In genomic region chr19:7495221-7496038, GRCm38 (mm10) we compare ENCODE assay signal across 8 mouse cellular contexts. TPM values are rescaled to one million over a fixed set of nuclear protein-coding genes. Genes with fewer than 3 reads are reported as not detected.
A peak's percentile ranks its signal among the peaks of the same experiment; 100 is the strongest.
DNase-seq lines count a peak whose midpoint lies in the region; ATAC-seq and TF ChIP-seq lines count a peak whose summit lies in the region.

No protein-coding gene starts in this region.

- H3K4me2 ChIP-seq in midbrain, embryonic 11.5 days: peak overlapping the region; percentile 74

- 52% methylated on average over 14 of the region's 14 CpGs for WGBS in hindbrain, embryonic 10.5 days
- 53% methylated on average over 14 of the region's 14 CpGs for WGBS in midbrain, embryonic 11.5 days

- no peak for TF ChIP-seq CTCF in layer of hippocampus, adult 2 months (conservative IDR thresholded peaks at IDR 0.05)

- H3K27ac ChIP-seq in layer of hippocampus, adult 2 months: peak overlapping the region; percentile 99
- peak overlapping the region; percentile 94; the same call in 1 of the 2 replicates for H3K27ac ChIP-seq in hindbrain, embryonic 10.5 days
- H3K27ac ChIP-seq in midbrain, embryonic 11.5 days (ENCODE audit: low read depth, low read length): no peak overlapping the region

- no peaks in the 10 kb centered on the region for H3K27me3 ChIP-seq in hindbrain, embryonic 10.5 days (ENCODE audit: insufficient read depth, poor library complexity, severe bottlenecking)
- no peaks in the 10 kb centered on the region for H3K27me3 ChIP-seq in midbrain, embryonic 11.5 days (ENCODE audit: control insufficient read depth, insufficient read depth, low read length)

- H3K36me3 ChIP-seq in hindbrain, embryonic 10.5 days: no peaks in the 10 kb centered on the region
- H3K36me3 ChIP-seq in midbrain, embryonic 11.5 days (ENCODE audit: control insufficient read depth, insufficient read depth, low read length): no peaks in the 10 kb centered on the region

- H3K4me3 ChIP-seq in layer of hippocampus, adult 2 months: peak overlapping the region; percentile 89
- peak overlapping the region; percentile 65 for H3K4me3 ChIP-seq in hindbrain, embryonic 10.5 days
- peak overlapping the region; percentile 43 for H3K4me3 ChIP-seq in midbrain, embryonic 11.5 days (ENCODE audit: low read depth, low read length)

- DNase-seq in layer of hippocampus, adult 2 months (ENCODE audit: low spot score in 2 of 2): no peak
- no peak for DNase-seq in layer of hippocampus, adult 8-10 months (ENCODE audit: low spot score in 2 of 2)
- DNase-seq in T-cell, adult 2 months (ENCODE audit: low spot score): peak; percentile 7
- no peak for DNase-seq in hindbrain, embryonic 10.5 days (ENCODE audit: low spot score)
- peak; percentile 89 for DNase-seq in midbrain, embryonic 11.5 days (ENCODE audit: low spot score, missing footprints)
- no peak for DNase-seq in urinary bladder, postnatal 25 days (ENCODE audit: low spot score)
- DNase-seq in gastrocnemius, adult 18-20 months (ENCODE audit: low spot score): no peak
- no peak for DNase-seq in left cerebral cortex, adult 18-20 months (ENCODE audit: low spot score in 2 of 2)

- peak overlapping the region; percentile 75; the same call in 1 of the 2 replicates for H3K9ac ChIP-seq in midbrain, embryonic 11.5 days (ENCODE audit: low read length)

- peaks cover 17% of the 10 kb centered on the region for H3K4me1 ChIP-seq in hindbrain, embryonic 10.5 days (replicated peaks)
- H3K4me1 ChIP-seq in midbrain, embryonic 11.5 days (ENCODE audit: control insufficient read depth, insufficient read depth, low read length): no peaks in the 10 kb centered on the region

- no peaks in the 10 kb centered on the region for H3K9me3 ChIP-seq in hindbrain, embryonic 10.5 days
- H3K9me3 ChIP-seq in midbrain, embryonic 11.5 days (ENCODE audit: control insufficient read depth, low read length): no peaks in the 10 kb centered on the region

- no peak for ATAC-seq in midbrain, embryonic 11.5 days (ENCODE audit: low FRiP score)

RNA-seq across cellular contexts. Expression of gene Atl3, which starts 1.6 kb away (rescaled TPM):
- 10 to 100 TPM; 20.5 to 23.0 TPM for total RNA-seq in layer of hippocampus, adult 2 months (2021)
- 10 to 100 TPM; 24.8 to 27.1 (median 26.2) TPM for total RNA-seq in layer of hippocampus, adult 8-10 months (2022)
- 4.6 and 7.2 TPM in 2 replicates for polyA plus RNA-seq in hindbrain, embryonic 10.5 days (2016; fragmentation: Nextera tagmentation; extraction: Ambion mirVana)
- polyA plus RNA-seq in midbrain, embryonic 11.5 days (2014; fragmentation: Nextera tagmentation; extraction: Ambion mirVana): 6.3 and 8.5 TPM in 2 replicates
- total RNA-seq in gastrocnemius, adult 18-20 months (2021): 1 to 10 TPM; 6.1 to 7.2 TPM
- total RNA-seq in left cerebral cortex, adult 18-20 months (2021): 10 to 100 TPM; 22.2 to 23.5 TPM

RNA-seq across cellular contexts. Expression of gene Rtn3, which starts 12.3 kb away (rescaled TPM):
- 100 to 1,000 TPM; 733 to 764 TPM for total RNA-seq in layer of hippocampus, adult 2 months (2021)
- 100 to 1,000 TPM; 723 to 801 (median 747) TPM for total RNA-seq in layer of hippocampus, adult 8-10 months (2022)
- 256 and 280 TPM in 2 replicates for polyA plus RNA-seq in hindbrain, embryonic 10.5 days (2016; fragmentation: Nextera tagmentation; extraction: Ambion mirVana)
- polyA plus RNA-seq in midbrain, embryonic 11.5 days (2014; fragmentation: Nextera tagmentation; extraction: Ambion mirVana): 371 and 383 TPM in 2 replicates
- total RNA-seq in gastrocnemius, adult 18-20 months (2021): 10 to 100 TPM; 27.4 to 33.9 TPM
- 100 to 1,000 TPM; 828 to 858 TPM for total RNA-seq in left cerebral cortex, adult 18-20 months (2021)

Comparison
In these comparisons a context has a peak if more than half of its experiments do, and no peak if none do; other contexts are left out.
1. DNase-seq: peak in T-cell, adult 2 months (single experiment) and midbrain, embryonic 11.5 days (single experiment); none in layer of hippocampus, adult 2 months (0 of 2), layer of hippocampus, adult 8-10 months (0 of 2), hindbrain, embryonic 10.5 days (single experiment), urinary bladder, postnatal 25 days (single experiment), gastrocnemius, adult 18-20 months (single experiment) and left cerebral cortex, adult 18-20 months (0 of 2).
2. RNA of gene Rtn3, which starts 12.3 kb away (total RNA-seq): 828 to 858 TPM in left cerebral cortex, adult 18-20 months, 723 to 801 TPM in layer of hippocampus, adult 8-10 months and 733 to 764 TPM in layer of hippocampus, adult 2 months; 27.4 to 33.9 TPM in gastrocnemius, adult 18-20 months; every median in the first group is over 10 times any median in the second.
3. Peak in every context shown above with its lines, with median percentiles within 50 percentile points of each other: H3K4me3 ChIP-seq.